Mouse (Mus musculus) heart, embryonic 10.5 days (tissue): ENCODE data around the gene Eif5a. TPM values are rescaled to one million over a fixed set of nuclear protein-coding genes. Genes with fewer than 3 reads are reported as not detected.
A peak's percentile ranks its signal among the peaks of the same experiment; 100 is the strongest.
"Not testable (repeated sequence)": the region's sequence is repeated elsewhere in the genome, so short reads cannot be mapped to it uniquely, and the experiment has no call there.

Experiments
- DNase-seq: peaks from one replicate; pipeline ENCODE4 v3.0.0-alpha.2; 2017; ENCODE audit warnings: low spot score
- H3K27ac ChIP-seq: fragments of 300-500 bp; sonication (generic); 2 replicates; pipeline ENCODE4 v1.5.1; 2016; ENCODE audit warnings: mild to moderate bottlenecking
- H3K27me3 ChIP-seq: fragments of 300-500 bp; sonication (generic); 2 replicates; pipeline ENCODE4 v1.6.1; 2016; ENCODE audit warnings: mild to moderate bottlenecking; ENCODE audit not compliant: poor library complexity, insufficient read depth, severe bottlenecking
- H3K36me3 ChIP-seq: fragments of 300-500 bp; sonication (generic); 2 replicates; pipeline ENCODE4 v1.6.1; 2016; ENCODE audit warnings: mild to moderate bottlenecking, moderate library complexity
- H3K4me1 ChIP-seq: fragments of 300-500 bp; sonication (generic); 2 replicates; pipeline ENCODE4 v1.6.1; 2016; ENCODE audit warnings: mild to moderate bottlenecking
- H3K4me3 ChIP-seq: fragments of 300-500 bp; sonication (generic); 2 replicates; pipeline ENCODE4 v1.5.1; 2016; ENCODE audit warnings: mild to moderate bottlenecking, moderate library complexity
- H3K9me3 ChIP-seq: fragments of 300-500 bp; sonication (generic); 2 replicates; pipeline ENCODE4 v1.6.1; 2016; ENCODE audit warnings: mild to moderate bottlenecking, moderate library complexity
- WGBS: fragments of 180-500 bp; shearing (Covaris S2); methylation state at CpG from one replicate; pipeline ENCODE4 v1.1.7; 2016; 5-methylcytosine and 5-hydroxymethylcytosine counted together
- polyA plus RNA-seq: library from polyadenylated mRNA; unstranded; fragments of >200 nt; fragmentation: Nextera tagmentation; extraction: Ambion mirVana; gene quantifications from 2 replicates; pipeline ENCODE4 v1.2.1, GENCODE M21; 2016

The Eif5a gene
- polyA plus RNA-seq, 1 experiment from 2014 or later, result 2,470 TPM

GRCm38 (mm10) chr11:69955618-69956017, 33.9 kb upstream of the Eif5a start:
- H3K9me3 ChIP-seq, H3K4me1 ChIP-seq, H3K27me3 ChIP-seq, H3K27ac ChIP-seq, H3K4me3 ChIP-seq, DNase-seq, H3K36me3 ChIP-seq: not testable (repeated sequence)
- 73% methylated on average over 4 of the region's 4 CpGs for WGBS

GRCm38 (mm10) chr11:69953267-69953915, 31.6 kb upstream of the Eif5a start:
- DNase-seq, result no peak
- 41% methylated on average over 11 of the region's 11 CpGs for WGBS
- Histone ChIP-seq H3K27ac (no peak overlapping the region), H3K36me3 (no peaks in the 10 kb centered on the region), H3K4me1 (peaks cover 9% of the 10 kb centered on the region), H3K27me3 (peaks cover 5% of the 10 kb centered on the region; the same call in 1 of the 2 replicates), H3K9me3 (no peaks in the 10 kb centered on the region), H3K4me3 (no peak overlapping the region)

GRCm38 (mm10) chr11:69952274-69952673, 30.5 kb upstream of the Eif5a start:
- no peak overlapping the region for H3K4me3 ChIP-seq
- peaks cover 18% of the 10 kb centered on the region for H3K4me1 ChIP-seq
- WGBS, result 42% methylated on average over 1 of the region's 1 CpGs

GRCm38 (mm10) chr11:69950807-69951459, 29.2 kb upstream of the Eif5a start:
- 40% methylated on average over 4 of the region's 4 CpGs for WGBS
- Histone ChIP-seq H3K27me3 (peaks cover 13% of the 10 kb centered on the region; the same call in 1 of the 2 replicates), H3K27ac (no peak overlapping the region), H3K4me1 (peaks cover 31% of the 10 kb centered on the region), H3K4me3 (no peak overlapping the region), H3K9me3 (no peaks in the 10 kb centered on the region), H3K36me3 (peaks cover 6% of the 10 kb centered on the region)
- DNase-seq, result no peak

More at GRCm38 (mm10) chr11:69952274-69952673, 30.5 kb upstream of the Eif5a start:
- Histone ChIP-seq H3K9me3 (no peaks in the 10 kb centered on the region), H3K27me3 (peaks cover 5% of the 10 kb centered on the region; the same call in 1 of the 2 replicates), H3K27ac (no peak overlapping the region), H3K36me3 (no peaks in the 10 kb centered on the region)
- DNase-seq, result no peak

GRCm38 (mm10) chr11:69948763-69949150, 27.0 kb upstream of the Eif5a start:
- peak; percentile 94 for DNase-seq
- Histone ChIP-seq H3K9me3 (no peaks in the 10 kb centered on the region), H3K36me3 (peaks cover 27% of the 10 kb centered on the region), H3K27ac (peak overlapping the region; percentile 91), H3K27me3 (peaks cover 33% of the 10 kb centered on the region), H3K4me3 (peak overlapping the region; percentile 70), H3K4me1 (peaks cover 38% of the 10 kb centered on the region)
- WGBS, result under 1% methylated on average over 14 of the region's 14 CpGs

- peaks cover 32% of the 10 kb centered on the region for H3K36me3 ChIP-seq
- peak; percentile 98 for DNase-seq
- H3K4me1 ChIP-seq, result peaks cover 37% of the 10 kb centered on the region
- peak within 1 kb of the TSS; percentile 70 for H3K4me3 ChIP-seq
- peak within 1 kb of the TSS; percentile 91 for H3K27ac ChIP-seq
- under 1% methylated on average over 34 of the region's 34 CpGs for WGBS
- no peaks in the 10 kb centered on the region for H3K9me3 ChIP-seq
- H3K27me3 ChIP-seq, result peaks cover 36% of the 10 kb centered on the region
These were observed 26.5 kb upstream of the Eif5a start, which contains the start of gene Slc2a4 for GRCm38 (mm10) chr11:69948066-69948762. Gene Slc2a4 (minus strand): TSS chr11:69948188.

- Histone ChIP-seq H3K27ac (peak overlapping the region; percentile 91), H3K4me1 (peaks cover 34% of the 10 kb centered on the region), H3K9me3 (no peaks in the 10 kb centered on the region), H3K4me3 (peak overlapping the region; percentile 70), H3K36me3 (peaks cover 39% of the 10 kb centered on the region), H3K27me3 (peaks cover 43% of the 10 kb centered on the region)
- peak; percentile 82 for DNase-seq
- WGBS, result 2% methylated on average over 29 of the region's 29 CpGs
These were observed 25.7 kb upstream of the Eif5a start for GRCm38 (mm10) chr11:69947337-69948065.

- Histone ChIP-seq H3K9me3 (no peaks in the 10 kb centered on the region), H3K27ac (peak overlapping the region; percentile 91), H3K36me3 (peaks cover 41% of the 10 kb centered on the region), H3K27me3 (peaks cover 42% of the 10 kb centered on the region), H3K4me3 (peak overlapping the region; percentile 70), H3K4me1 (peaks cover 34% of the 10 kb centered on the region)
- 88% methylated on average over 18 of the region's 18 CpGs for WGBS
- peak; percentile 85 for DNase-seq
These were observed 24.5 kb upstream of the Eif5a start for GRCm38 (mm10) chr11:69945997-69946891.

GRCm38 (mm10) chr11:69945216-69945615, 23.5 kb upstream of the Eif5a start:
- H3K4me3 ChIP-seq, result peak overlapping the region; percentile 70; the same call in 1 of the 2 replicates
- no peaks in the 10 kb centered on the region for H3K9me3 ChIP-seq
- peaks cover 34% of the 10 kb centered on the region for H3K4me1 ChIP-seq
- H3K36me3 ChIP-seq, result peaks cover 41% of the 10 kb centered on the region
- 67% methylated on average over 13 of the region's 13 CpGs for WGBS
- DNase-seq, result no peak
- peaks cover 43% of the 10 kb centered on the region for H3K27me3 ChIP-seq
- H3K27ac ChIP-seq, result peak overlapping the region; percentile 39; the same call in 1 of the 2 replicates

- Histone ChIP-seq H3K4me3 (no peak overlapping the region), H3K27me3 (peaks cover 78% of the 10 kb centered on the region), H3K4me1 (peaks cover 27% of the 10 kb centered on the region), H3K9me3 (no peaks in the 10 kb centered on the region), H3K36me3 (peaks cover 36% of the 10 kb centered on the region), H3K27ac (no peak overlapping the region)
- DNase-seq, result no peak
- WGBS, result 81% methylated on average over 4 of the region's 4 CpGs
These were observed 19.2 kb upstream of the Eif5a start for GRCm38 (mm10) chr11:69940962-69941361.

GRCm38 (mm10) chr11:69939731-69940130, 18.0 kb upstream of the Eif5a start:
- no peaks in the 10 kb centered on the region for H3K9me3 ChIP-seq
- H3K4me3 ChIP-seq, result no peak overlapping the region
- peaks cover 77% of the 10 kb centered on the region for H3K27me3 ChIP-seq
- DNase-seq, result no peak
- H3K36me3 ChIP-seq, result peaks cover 24% of the 10 kb centered on the region
- peak overlapping the region; percentile 48; the same call in 1 of the 2 replicates for H3K27ac ChIP-seq
- peaks cover 29% of the 10 kb centered on the region for H3K4me1 ChIP-seq
- WGBS, result 91% methylated on average over 17 of the region's 17 CpGs

- Histone ChIP-seq H3K27ac (no peak overlapping the region), H3K36me3 (peaks cover 18% of the 10 kb centered on the region), H3K4me1 (peaks cover 31% of the 10 kb centered on the region), H3K9me3 (no peaks in the 10 kb centered on the region), H3K4me3 (no peak overlapping the region), H3K27me3 (peaks cover 73% of the 10 kb centered on the region)
- WGBS, result 57% methylated on average over 5 of the region's 5 CpGs
- no peak for DNase-seq
These were observed 17.4 kb upstream of the Eif5a start for GRCm38 (mm10) chr11:69939181-69939580.
